Mouse (Mus musculus) forebrain, postnatal 0 days (tissue): ENCODE data around the gene Apoc3. TPM values are rescaled to one million over a fixed set of nuclear protein-coding genes. Genes with fewer than 3 reads are reported as not detected.

Source experiments
- ATAC-seq: fragments of 200-750 bp; cut with Nextera tagmentation; 2 replicates; pipeline ENCODE4 v1.8.0; 2017; ENCODE audit warnings: mild to moderate bottlenecking, moderate library complexity
- DNase-seq: peaks from one replicate; pipeline ENCODE4 v3.0.0-alpha.2; 2015
- H3K27ac ChIP-seq: fragments of 300-500 bp; sonication (generic); 2 replicates; pipeline ENCODE4 v1.5.1; 2014; ENCODE audit warnings: low read depth, mild to moderate bottlenecking, antibody characterized with exemption, low read length, moderate library complexity, mixed read lengths
- H3K27me3 ChIP-seq: fragments of 300-500 bp; sonication (generic); 2 replicates; pipeline ENCODE4 v1.6.1; 2014; ENCODE audit warnings: mild to moderate bottlenecking, low read length, mixed read lengths; ENCODE audit not compliant: insufficient read depth
- H3K36me3 ChIP-seq: fragments of 300-500 bp; sonication (generic); 2 replicates; pipeline ENCODE4 v1.6.1; 2014; ENCODE audit warnings: mild to moderate bottlenecking, moderate library complexity; ENCODE audit not compliant: insufficient read depth
- H3K4me1 ChIP-seq: fragments of 300-500 bp; sonication (generic); 2 replicates; pipeline ENCODE4 v1.6.1; 2014; ENCODE audit warnings: antibody characterized with exemption; ENCODE audit not compliant: insufficient read depth
- H3K4me2 ChIP-seq: fragments of 300-500 bp; sonication (generic); 2 replicates; pipeline ENCODE4 v1.6.1; 2014; ENCODE audit warnings: low read depth, mild to moderate bottlenecking, moderate library complexity
- H3K4me3 ChIP-seq: fragments of 300-500 bp; sonication (generic); 2 replicates; pipeline ENCODE4 v1.5.1; 2014; ENCODE audit warnings: low read depth, low read length, mixed read lengths
- H3K9ac ChIP-seq: fragments of 300-500 bp; sonication (generic); 2 replicates; pipeline ENCODE4 v1.6.1; 2014; ENCODE audit warnings: mild to moderate bottlenecking
- H3K9me3 ChIP-seq: fragments of 300-500 bp; sonication (generic); 2 replicates; pipeline ENCODE4 v1.6.1; 2016; ENCODE audit warnings: low read length
- CTCF ChIP-seq: sonication (generic); IDR thresholded peaks from 2 replicates; pipeline ENCODE4 v1.5.1; 2016; ENCODE audit warnings: antibody characterized with exemption, control low read depth, low read depth
- WGBS: fragments of 180-500 bp; shearing (Covaris S2); extraction: QIAGEN DNeasy Blood & Tissue Kit; methylation state at CpG from one replicate; pipeline ENCODE4 v1.1.7; 2014; 5-methylcytosine and 5-hydroxymethylcytosine counted together
- polyA plus RNA-seq: library from polyadenylated mRNA; unstranded; fragments of >200 nt; fragmentation: Nextera tagmentation; extraction: Ambion mirVana; gene quantifications from 2 replicates; pipeline ENCODE4 v1.2.1, GENCODE M21; 2015
- total RNA-seq: library from RNA; depleted of rRNA; stranded (reverse); fragments of >200 nt; gene quantifications from 2 replicates; pipeline ENCODE4 v1.2.3, GENCODE M21; 2014

The Apoc3 gene
- total and polyA plus RNA-seq, 2 experiments from 2014 or later: 0.44 TPM; not detected in 1

DNA sequence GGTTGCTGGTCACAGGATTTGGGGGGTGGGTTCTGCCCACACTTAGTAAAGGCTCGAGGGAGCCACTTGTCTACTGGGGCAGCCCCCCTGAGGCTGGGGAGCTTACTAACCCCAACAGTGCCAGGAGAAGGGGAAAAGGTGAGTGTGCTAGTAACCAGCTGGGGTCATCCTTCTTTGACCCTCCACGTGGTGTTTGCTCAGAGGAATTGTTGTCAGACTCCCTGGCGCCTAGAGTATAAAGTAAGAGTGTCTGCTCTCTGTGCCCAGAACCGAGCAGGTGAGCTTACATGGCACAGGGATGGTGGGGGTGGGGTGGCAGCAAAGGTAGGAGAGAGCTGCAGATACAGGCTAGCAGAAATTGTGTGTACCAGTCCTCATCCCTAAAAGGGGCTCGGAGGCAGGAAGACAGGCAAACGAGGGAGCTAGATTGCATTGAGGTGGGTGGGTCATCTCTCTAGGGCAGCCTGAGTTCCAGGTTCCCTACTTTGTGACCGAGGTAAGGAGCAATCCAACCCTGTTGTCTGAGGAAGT lies 33.0 kb upstream of the Apoc3 start, which contains the start of gene Apoa5:
Gene Apoa5, plus strand, starts transcription at position 291 of the 531 bp plus-strand sequence.
- no peak within 1 kb of the TSS for H3K4me2 ChIP-seq
- H3K27me3 ChIP-seq: no peaks in the 10 kb centered on the region; the same call in 1 of the 2 replicates
- no peaks in the 10 kb centered on the region for H3K36me3 ChIP-seq
- H3K27ac ChIP-seq: no peak within 1 kb of the TSS
- H3K4me1 ChIP-seq: no peaks in the 10 kb centered on the region
- ATAC-seq: no peak
- H3K9ac ChIP-seq: no peak within 1 kb of the TSS
- no peaks in the 10 kb centered on the region for H3K9me3 ChIP-seq
- WGBS: 69% methylated on average over 7 of the region's 7 CpGs
- no peak for TF ChIP-seq CTCF
- no peak for DNase-seq
- H3K4me3 ChIP-seq: no peak within 1 kb of the TSS

DNA sequence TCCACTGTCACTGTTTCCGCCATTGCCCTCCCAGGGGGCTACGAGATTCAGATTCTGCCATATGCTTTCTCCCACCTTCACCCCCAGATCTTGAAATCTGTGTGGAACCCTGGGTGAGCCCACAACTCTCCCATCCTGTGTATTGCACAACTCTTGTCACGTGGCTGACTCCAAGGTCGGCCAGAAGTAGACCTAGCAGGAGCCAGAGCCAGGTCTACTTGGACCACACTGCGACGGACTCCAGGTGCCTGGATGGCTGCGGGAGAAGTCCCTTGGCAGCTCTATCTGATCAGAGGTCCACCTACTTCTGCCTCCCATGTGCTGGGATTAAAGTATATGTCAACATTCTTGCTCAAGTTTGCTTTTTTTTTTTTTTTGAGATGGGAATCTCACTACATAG lies 25.7 kb upstream of the Apoc3 start:
- Histone ChIP-seq H3K4me1 (no peaks in the 10 kb centered on the region), H3K9me3 (no peaks in the 10 kb centered on the region), H3K9ac (no peak overlapping the region), H3K4me3 (no peak overlapping the region), H3K36me3 (no peaks in the 10 kb centered on the region), H3K27ac (no peak overlapping the region), H3K4me2 (no peak overlapping the region), H3K27me3 (no peaks in the 10 kb centered on the region)
- ATAC-seq (no peak), DNase-seq (no peak)
- WGBS: 92% methylated on average over 7 of the region's 7 CpGs
- TF ChIP-seq CTCF: no peak

GRCm38 (mm10) chr9:46259111-46259510 lies 23.7 kb upstream of the Apoc3 start:
- no peak overlapping the region for H3K27ac ChIP-seq
- no peak overlapping the region for H3K9ac ChIP-seq
- TF ChIP-seq CTCF: no peak
- H3K27me3 ChIP-seq: no peaks in the 10 kb centered on the region
- H3K4me1 ChIP-seq: no peaks in the 10 kb centered on the region
- no peak for ATAC-seq
- WGBS: 86% methylated on average over 6 of the region's 6 CpGs
- H3K4me2 ChIP-seq: no peak overlapping the region
- no peak overlapping the region for H3K4me3 ChIP-seq
- no peaks in the 10 kb centered on the region for H3K36me3 ChIP-seq
- no peak for DNase-seq
- no peaks in the 10 kb centered on the region for H3K9me3 ChIP-seq

GRCm38 (mm10) chr9:46257546-46257945 lies 22.1 kb upstream of the Apoc3 start:
- 88% methylated on average over 3 of the region's 3 CpGs for WGBS
- no peaks in the 10 kb centered on the region for H3K36me3 ChIP-seq
- H3K4me1 ChIP-seq: no peaks in the 10 kb centered on the region
- H3K4me2 ChIP-seq: no peak overlapping the region
- H3K27me3 ChIP-seq: no peaks in the 10 kb centered on the region
- no peak overlapping the region for H3K4me3 ChIP-seq
- H3K9ac ChIP-seq: no peak overlapping the region
- TF ChIP-seq CTCF: no peak
- no peak for DNase-seq
- ATAC-seq: no peak
- H3K27ac ChIP-seq: no peak overlapping the region
- H3K9me3 ChIP-seq: no peaks in the 10 kb centered on the region

GRCm38 (mm10) chr9:46256658-46257385 lies 21.4 kb upstream of the Apoc3 start:
- ATAC-seq: no peak
- Histone ChIP-seq H3K27me3 (no peaks in the 10 kb centered on the region), H3K4me1 (no peaks in the 10 kb centered on the region), H3K4me2 (no peak overlapping the region), H3K9me3 (no peaks in the 10 kb centered on the region), H3K36me3 (no peaks in the 10 kb centered on the region), H3K27ac (no peak overlapping the region), H3K9ac (no peak overlapping the region), H3K4me3 (no peak overlapping the region)
- no peak for DNase-seq
- TF ChIP-seq CTCF: no peak
- 92% methylated on average over 10 of the region's 10 CpGs for WGBS

DNA sequence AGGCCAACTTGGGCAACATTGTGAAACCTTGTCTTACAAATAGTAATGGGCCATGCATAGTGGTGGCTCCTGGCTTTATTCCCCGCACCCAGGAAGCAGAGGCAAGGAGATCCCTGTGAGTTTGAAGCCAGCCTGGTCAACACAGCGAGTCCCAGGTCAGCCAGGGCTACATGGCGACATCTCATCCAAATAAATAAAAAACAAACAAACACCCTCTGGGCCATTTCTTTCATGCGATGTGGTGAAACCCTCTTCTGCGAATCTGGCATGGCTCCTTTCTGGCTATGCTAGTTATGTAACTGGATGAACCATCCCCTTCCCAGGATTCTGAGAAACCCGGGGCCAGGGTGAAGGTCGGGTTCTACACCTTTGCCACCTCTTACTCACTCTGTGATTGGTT lies 20.7 kb upstream of the Apoc3 start:
- Histone ChIP-seq H3K9ac (no peak overlapping the region), H3K4me3 (no peak overlapping the region), H3K27ac (no peak overlapping the region), H3K36me3 (no peaks in the 10 kb centered on the region), H3K4me2 (no peak overlapping the region), H3K27me3 (no peaks in the 10 kb centered on the region), H3K9me3 (no peaks in the 10 kb centered on the region), H3K4me1 (no peaks in the 10 kb centered on the region)
- WGBS: 91% methylated on average over 7 of the region's 7 CpGs
- no peak for TF ChIP-seq CTCF
- DNase-seq (no peak), ATAC-seq (no peak)

DNA sequence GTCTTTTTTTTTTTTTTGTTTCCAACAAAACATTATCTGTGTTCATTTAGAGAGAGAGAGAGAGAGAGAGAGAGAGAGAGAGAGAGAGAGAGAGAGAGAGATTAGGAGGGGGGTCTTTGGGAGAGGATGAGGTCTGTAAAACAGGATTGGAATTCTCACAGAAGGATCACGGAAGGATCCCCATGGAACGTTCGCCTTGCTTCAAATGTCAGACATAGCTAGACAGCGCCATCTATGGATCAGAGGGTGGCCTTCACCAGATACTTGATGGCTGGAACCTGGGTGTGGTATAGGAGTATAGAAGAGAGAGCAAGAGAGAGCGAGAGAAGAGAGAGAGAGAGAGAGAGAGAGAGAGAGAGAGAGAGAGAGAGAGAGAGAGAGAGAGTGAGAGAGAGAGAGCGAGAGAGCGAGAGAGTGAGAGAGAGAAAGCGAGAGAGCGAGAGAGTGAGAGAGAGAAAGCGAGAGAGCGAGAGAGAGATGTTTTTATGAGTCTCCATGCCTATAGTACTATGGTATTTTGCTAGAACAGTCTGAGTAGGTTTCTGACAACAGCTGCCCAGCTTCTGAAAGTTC lies 11.4 kb upstream of the Apoc3 start:
- no peaks in the 10 kb centered on the region for H3K27me3 ChIP-seq
- H3K9me3 ChIP-seq: no peaks in the 10 kb centered on the region
- 25% methylated on average over 11 of the region's 11 CpGs for WGBS
- DNase-seq (peak; percentile 89), ATAC-seq (peak; percentile 95)
- H3K27ac ChIP-seq: no peak overlapping the region
- no peak overlapping the region for H3K4me2 ChIP-seq
- H3K9ac ChIP-seq: no peak overlapping the region
- no peak overlapping the region for H3K4me3 ChIP-seq
- H3K36me3 ChIP-seq: no peaks in the 10 kb centered on the region
- TF ChIP-seq CTCF: peak; percentile 90
- H3K4me1 ChIP-seq: no peaks in the 10 kb centered on the region
